Mouse (Mus musculus): ENCODE measurements around the gene Hist1h4f. TPM values are rescaled to one million over a fixed set of nuclear protein-coding genes. Genes with fewer than 3 reads are reported as not detected.

Gene Hist1h4f
- polyA plus RNA-seq, 1 experiment from 2014 or later, result 3.6 TPM

DNA sequence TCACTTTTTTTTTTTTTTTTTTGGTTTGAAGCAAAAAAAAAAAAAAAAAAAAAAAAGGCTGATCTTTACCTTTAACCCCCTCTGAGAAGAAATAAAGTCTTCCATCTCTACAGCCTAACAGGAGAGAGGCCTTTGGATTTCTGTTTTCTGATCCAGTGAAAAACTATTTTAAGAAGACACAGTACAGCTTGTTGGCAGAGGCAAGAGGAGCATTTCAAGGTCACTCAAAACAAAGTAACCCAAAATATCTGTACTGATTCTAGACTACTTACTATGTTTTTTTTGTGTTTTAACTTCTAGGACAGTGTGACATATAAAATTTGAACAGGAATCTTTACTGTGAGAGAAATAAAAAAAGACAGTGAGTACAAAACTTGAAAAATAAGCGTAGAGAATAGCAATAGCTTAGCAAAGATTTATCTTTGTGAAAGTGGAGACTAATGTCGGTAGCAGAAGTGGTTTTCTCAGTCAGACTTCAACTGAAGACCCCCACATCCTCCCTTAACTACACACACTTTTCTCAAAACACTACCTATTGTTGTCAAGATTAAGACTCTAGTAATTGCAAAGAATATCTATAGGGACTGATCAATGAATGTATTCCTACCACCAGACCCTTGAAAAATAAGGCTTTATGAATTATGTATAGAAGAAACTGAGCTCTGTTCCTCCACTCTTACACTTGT, 21.8 kb downstream of the Hist1h4f start:
- 25% methylated on average over 2 of the region's 2 CpGs for WGBS

DNA sequence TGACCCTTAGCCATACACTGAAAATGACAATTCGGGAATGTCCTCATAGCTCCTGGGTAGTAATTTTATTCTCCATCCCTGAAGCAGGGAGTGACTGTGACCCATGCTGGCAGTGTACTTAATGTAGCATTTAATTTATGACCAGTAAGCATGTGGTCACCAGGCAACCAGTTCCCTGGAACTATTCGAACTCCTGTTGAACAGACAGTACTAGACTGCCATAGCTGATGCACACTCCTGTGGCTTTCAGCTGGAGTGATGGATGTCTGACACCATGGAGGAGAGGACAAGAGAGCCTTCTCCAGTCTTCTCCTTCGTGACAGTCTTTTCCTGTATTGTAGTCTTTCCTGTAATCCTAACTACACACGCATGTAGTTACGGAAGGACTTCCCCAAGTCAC, 22.4 kb downstream of the Hist1h4f start:
- Histone ChIP-seq H3K4me1 (replicated peaks) (peaks cover 25% of the 10 kb centered on the region), H3K4me3 (replicated peaks) (peak overlapping the region; percentile 12), H3K9ac (replicated peaks) (no peak overlapping the region), H3K27ac (0 out of 2 replicates have a peak overlapping the region, but pooled peaks have one; percentile 7), H3K27me3 (no peaks in the 10 kb centered on the region), H3K36me3 (no peaks in the 10 kb centered on the region), H3K9me3 (no peaks in the 10 kb centered on the region), H3K4me2 (peak overlapping the region; percentile 69)
- 69% methylated on average over 5 of the region's 5 CpGs for WGBS
- ATAC-seq (ENCODE audit: insufficient number of reproducible peaks, insufficient read depth, low FRiP score, low TSS enrichment, low read depth), result no peak

More for the DNA sequence above, 21.8 kb downstream of the Hist1h4f start:
- H3K4me3 ChIP-seq (replicated peaks), result peak overlapping the region; percentile 50
- H3K4me2 ChIP-seq, result peak overlapping the region; percentile 69
- peak overlapping the region; percentile 98 for H3K27ac ChIP-seq
- ATAC-seq (ENCODE audit: insufficient number of reproducible peaks, insufficient read depth, low FRiP score, low TSS enrichment, low read depth), result no peak
- H3K4me1 ChIP-seq (replicated peaks), result peaks cover 28% of the 10 kb centered on the region
- peak overlapping the region; percentile 82 for H3K9ac ChIP-seq (replicated peaks)
- H3K27me3 ChIP-seq, result no peaks in the 10 kb centered on the region
- H3K9me3 ChIP-seq, result no peaks in the 10 kb centered on the region
- no peaks in the 10 kb centered on the region for H3K36me3 ChIP-seq

DNA sequence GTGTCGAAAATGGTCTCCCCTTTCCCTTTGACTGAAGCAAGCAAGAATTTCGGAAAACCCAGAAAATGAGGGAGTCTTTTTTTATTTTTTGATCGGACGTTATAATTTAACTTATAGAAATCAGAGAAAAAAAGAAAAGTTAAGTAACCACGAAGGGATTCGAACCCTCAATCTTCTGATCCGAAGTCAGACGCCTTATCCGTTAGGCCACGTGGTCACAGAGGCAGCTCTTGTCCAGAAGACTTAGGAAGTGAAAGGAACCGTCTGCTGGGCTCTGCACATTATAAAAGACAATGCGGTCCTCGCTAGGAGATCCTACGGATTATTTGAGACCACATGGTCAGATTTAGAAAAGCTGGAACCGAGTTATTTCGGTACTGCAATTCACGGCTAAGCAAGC, 25.1 kb downstream of the Hist1h4f start:
- Histone ChIP-seq H3K9me3 (no peaks in the 10 kb centered on the region), H3K27me3 (no peaks in the 10 kb centered on the region), H3K27ac (peak overlapping the region; percentile 31; the same call in 1 of the 2 replicates), H3K9ac (replicated peaks) (peak overlapping the region; percentile 32; the same call in 1 of the 2 replicates), H3K36me3 (no peaks in the 10 kb centered on the region), H3K4me1 (replicated peaks) (peaks cover 12% of the 10 kb centered on the region; the same call in 1 of the 2 replicates), H3K4me2 (peak overlapping the region; percentile 57), H3K4me3 (replicated peaks) (peak overlapping the region; percentile 39)
- WGBS, result under 1% methylated on average over 17 of the region's 17 CpGs
- no peak for ATAC-seq (ENCODE audit: insufficient number of reproducible peaks, insufficient read depth, low FRiP score, low TSS enrichment, low read depth)

DNA sequence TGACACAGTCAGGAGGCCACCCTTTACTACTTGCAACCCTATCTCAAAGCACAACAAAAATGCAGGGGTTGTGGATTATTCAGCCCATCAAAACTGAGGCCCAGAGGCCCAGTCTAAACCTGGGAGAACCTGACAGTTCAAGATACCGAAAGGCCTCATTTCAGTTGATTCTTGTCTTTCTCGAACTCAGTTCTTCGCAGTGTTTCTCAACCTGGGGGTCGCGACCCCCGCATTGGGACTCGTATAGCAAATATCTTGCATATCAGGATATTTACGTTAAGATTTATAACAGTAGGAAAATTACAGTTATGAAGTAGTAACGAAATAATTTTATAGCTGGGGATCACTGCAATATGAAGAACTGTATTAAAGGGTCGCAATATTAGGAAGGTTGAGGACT, 25.5 kb downstream of the Hist1h4f start:
- H3K36me3 ChIP-seq, result no peaks in the 10 kb centered on the region
- no peaks in the 10 kb centered on the region for H3K9me3 ChIP-seq
- WGBS, result 2% methylated on average over 10 of the region's 10 CpGs
- no peaks in the 10 kb centered on the region for H3K27me3 ChIP-seq
- H3K4me3 ChIP-seq (replicated peaks), result peak overlapping the region; percentile 39
- H3K9ac ChIP-seq (replicated peaks), result no peak overlapping the region; the same call in 1 of the 2 replicates
- H3K27ac ChIP-seq, result no peak overlapping the region
- ATAC-seq (ENCODE audit: insufficient number of reproducible peaks, insufficient read depth, low FRiP score, low TSS enrichment, low read depth), result no peak
- H3K4me2 ChIP-seq, result peak overlapping the region; percentile 57
- H3K4me1 ChIP-seq (replicated peaks), result peaks cover 12% of the 10 kb centered on the region; the same call in 1 of the 2 replicates

DNA sequence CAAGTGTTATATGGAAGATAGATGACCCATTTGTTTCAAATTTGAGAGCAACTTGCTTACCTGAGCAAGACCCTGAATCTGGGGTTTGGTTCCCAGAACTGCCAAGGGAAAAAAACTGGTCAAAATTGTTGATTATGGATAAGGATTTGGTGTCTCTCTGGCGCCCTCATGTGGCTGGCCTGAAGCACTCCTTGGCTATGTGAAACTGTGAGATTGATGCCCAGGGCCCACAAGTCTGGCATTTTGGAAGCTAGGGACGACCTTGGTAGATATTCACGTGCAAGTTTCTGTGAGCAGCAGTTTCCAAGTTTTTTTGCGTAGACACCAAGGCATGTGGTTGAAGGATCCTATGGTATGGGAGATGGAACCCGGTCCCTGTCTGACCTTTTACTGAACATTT, 26.8 kb downstream of the Hist1h4f start:
- H3K36me3 ChIP-seq, result no peaks in the 10 kb centered on the region
- H3K9ac ChIP-seq (replicated peaks), result no peak overlapping the region

DNA sequence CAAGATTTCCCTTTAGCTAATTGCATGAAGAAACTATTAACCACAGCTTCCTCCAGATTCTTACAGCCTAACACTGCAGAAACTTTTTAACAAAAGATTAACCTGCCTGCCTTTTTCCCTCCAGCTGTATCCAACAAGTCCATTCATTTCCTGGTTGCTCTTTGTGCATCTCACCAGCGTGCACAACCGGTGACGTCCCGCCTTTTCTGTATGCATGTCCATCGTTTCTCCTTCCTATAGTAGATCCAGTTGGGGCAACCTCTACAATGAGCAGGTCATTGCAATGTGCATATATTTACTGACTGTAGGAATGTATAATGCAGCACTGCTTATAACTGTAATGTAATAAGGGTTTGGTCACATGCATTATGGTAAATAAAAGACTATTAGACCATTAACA, 27.5 kb downstream of the Hist1h4f start:
- no peak overlapping the region for H3K27ac ChIP-seq
- H3K27me3 ChIP-seq, result no peaks in the 10 kb centered on the region
- WGBS, result 64% methylated on average over 5 of the region's 5 CpGs
- peaks cover 10% of the 10 kb centered on the region; the same call in 1 of the 2 replicates for H3K4me1 ChIP-seq (replicated peaks)
- no peak overlapping the region for H3K4me3 ChIP-seq (replicated peaks)
- ATAC-seq (ENCODE audit: insufficient number of reproducible peaks, insufficient read depth, low FRiP score, low TSS enrichment, low read depth), result no peak
- no peaks in the 10 kb centered on the region for H3K36me3 ChIP-seq
- H3K9ac ChIP-seq (replicated peaks), result no peak overlapping the region
- no peak overlapping the region for H3K4me2 ChIP-seq
- H3K9me3 ChIP-seq, result no peaks in the 10 kb centered on the region

More for the DNA sequence above, 26.8 kb downstream of the Hist1h4f start:
- peaks cover 12% of the 10 kb centered on the region; the same call in 1 of the 2 replicates for H3K4me1 ChIP-seq (replicated peaks)
- 6% methylated on average over 5 of the region's 5 CpGs for WGBS
- ATAC-seq (ENCODE audit: insufficient number of reproducible peaks, insufficient read depth, low FRiP score, low TSS enrichment, low read depth), result no peak
- peak overlapping the region; percentile 9; the same call in 1 of the 2 replicates for H3K4me2 ChIP-seq
- no peak overlapping the region for H3K4me3 ChIP-seq (replicated peaks)
- H3K27ac ChIP-seq, result no peak overlapping the region
- no peaks in the 10 kb centered on the region for H3K9me3 ChIP-seq
- H3K27me3 ChIP-seq, result no peaks in the 10 kb centered on the region

DNA sequence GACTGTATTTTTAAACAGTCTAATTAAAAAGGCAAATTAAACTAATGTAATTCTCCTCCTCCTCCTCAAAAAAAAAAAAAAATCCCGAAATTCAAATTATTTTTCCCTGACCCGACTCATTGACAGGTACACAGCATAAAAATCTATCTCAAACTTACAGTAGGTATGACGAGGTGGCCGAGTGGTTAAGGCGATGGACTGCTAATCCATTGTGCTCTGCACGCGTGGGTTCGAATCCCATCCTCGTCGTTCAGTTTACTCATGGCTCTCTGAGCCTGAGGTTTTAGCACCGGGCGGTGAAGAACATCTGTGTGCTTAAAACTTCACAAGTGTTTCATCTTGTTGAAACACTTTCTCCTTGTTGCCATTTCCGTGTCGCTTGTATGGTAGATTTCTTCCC, 29.7 kb downstream of the Hist1h4f start:
- H3K27me3 ChIP-seq, result no peaks in the 10 kb centered on the region
- no peaks in the 10 kb centered on the region for H3K36me3 ChIP-seq
- ATAC-seq (ENCODE audit: insufficient number of reproducible peaks, insufficient read depth, low FRiP score, low TSS enrichment, low read depth), result no peak
- no peak overlapping the region for H3K9ac ChIP-seq (replicated peaks)
- H3K4me3 ChIP-seq (replicated peaks), result peak overlapping the region; percentile 12
- under 1% methylated on average over 14 of the region's 14 CpGs for WGBS
- peak overlapping the region; percentile 36 for H3K4me2 ChIP-seq
- H3K4me1 ChIP-seq (replicated peaks), result peaks cover 5% of the 10 kb centered on the region; the same call in 1 of the 2 replicates
- no peaks in the 10 kb centered on the region for H3K9me3 ChIP-seq
- no peak overlapping the region for H3K27ac ChIP-seq

DNA sequence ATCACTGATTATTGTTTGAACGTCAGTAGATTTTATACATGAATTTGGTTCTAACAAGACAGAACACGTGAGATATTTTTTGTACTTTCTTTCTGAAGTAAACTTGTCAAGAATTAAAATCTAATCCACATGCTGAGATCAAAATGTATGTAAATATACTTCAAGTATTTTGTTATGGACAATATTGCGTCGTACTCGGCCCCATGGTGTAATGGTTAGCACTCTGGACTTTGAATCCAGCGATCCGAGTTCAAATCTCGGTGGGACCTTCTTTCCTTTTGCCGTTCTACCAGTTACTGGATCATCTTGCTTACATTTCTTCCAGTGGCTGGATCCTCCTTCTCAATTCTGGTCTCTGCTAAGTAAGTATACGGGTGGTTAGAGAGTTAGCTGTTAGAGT, 32.0 kb downstream of the Hist1h4f start:
- peak overlapping the region; percentile 48 for H3K4me3 ChIP-seq (replicated peaks)
- WGBS, result under 1% methylated on average over 10 of the region's 10 CpGs
- no peak for ATAC-seq (ENCODE audit: insufficient number of reproducible peaks, insufficient read depth, low FRiP score, low TSS enrichment, low read depth)
- H3K27me3 ChIP-seq, result no peaks in the 10 kb centered on the region
- H3K4me2 ChIP-seq, result peak overlapping the region; percentile 75
- no peak overlapping the region for H3K9ac ChIP-seq (replicated peaks)
- no peaks in the 10 kb centered on the region; the same call in 1 of the 2 replicates for H3K4me1 ChIP-seq (replicated peaks)
- peak overlapping the region; percentile 45; the same call in 1 of the 2 replicates for H3K27ac ChIP-seq
- no peaks in the 10 kb centered on the region for H3K9me3 ChIP-seq
- no peaks in the 10 kb centered on the region for H3K36me3 ChIP-seq

DNA sequence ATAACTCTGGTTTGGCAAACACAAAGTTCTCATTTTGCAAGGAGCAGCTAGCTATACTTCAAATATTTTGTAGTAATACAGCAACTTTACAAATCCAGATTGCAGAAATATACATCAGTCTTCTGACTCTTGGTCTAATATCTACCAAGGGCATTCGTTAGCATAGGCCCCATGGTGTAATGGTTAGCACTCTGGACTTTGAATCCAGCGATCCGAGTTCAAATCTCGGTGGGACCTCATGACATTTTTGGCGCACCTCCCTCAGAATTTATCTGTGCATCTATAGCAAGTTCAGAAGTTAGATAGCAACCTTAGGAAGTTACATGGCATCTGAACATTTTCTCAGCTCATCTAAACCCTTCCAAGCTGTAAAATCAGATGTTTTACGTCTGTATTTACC, 32.6 kb downstream of the Hist1h4f start:
- H3K27ac ChIP-seq, result peak overlapping the region; percentile 45; the same call in 1 of the 2 replicates
- H3K4me2 ChIP-seq, result peak overlapping the region; percentile 75
- ATAC-seq (ENCODE audit: insufficient number of reproducible peaks, insufficient read depth, low FRiP score, low TSS enrichment, low read depth), result no peak
- H3K9me3 ChIP-seq, result no peaks in the 10 kb centered on the region
- H3K27me3 ChIP-seq, result no peaks in the 10 kb centered on the region
- H3K4me1 ChIP-seq (replicated peaks), result no peaks in the 10 kb centered on the region; the same call in 1 of the 2 replicates
- no peaks in the 10 kb centered on the region for H3K36me3 ChIP-seq
- under 1% methylated on average over 6 of the region's 6 CpGs for WGBS
- peak overlapping the region; percentile 48 for H3K4me3 ChIP-seq (replicated peaks)
- H3K9ac ChIP-seq (replicated peaks), result no peak overlapping the region

DNA sequence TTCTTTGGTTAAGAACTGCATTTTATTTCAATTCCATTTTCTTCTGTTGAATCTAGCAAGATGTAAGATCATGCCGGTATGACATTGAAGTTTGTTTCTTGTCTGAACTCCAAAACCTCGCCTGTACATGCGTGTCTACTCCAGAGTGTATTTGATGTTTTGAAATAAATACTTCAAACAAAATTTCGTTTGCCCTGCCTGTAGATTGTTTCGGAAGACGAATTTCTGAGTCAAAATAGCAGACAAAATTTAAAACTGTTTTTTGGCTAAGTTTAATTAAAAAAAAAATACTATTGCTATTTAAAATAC, 33.2 kb downstream of the Hist1h4f start:
- under 1% methylated on average over 6 of the region's 6 CpGs for WGBS

DNA sequence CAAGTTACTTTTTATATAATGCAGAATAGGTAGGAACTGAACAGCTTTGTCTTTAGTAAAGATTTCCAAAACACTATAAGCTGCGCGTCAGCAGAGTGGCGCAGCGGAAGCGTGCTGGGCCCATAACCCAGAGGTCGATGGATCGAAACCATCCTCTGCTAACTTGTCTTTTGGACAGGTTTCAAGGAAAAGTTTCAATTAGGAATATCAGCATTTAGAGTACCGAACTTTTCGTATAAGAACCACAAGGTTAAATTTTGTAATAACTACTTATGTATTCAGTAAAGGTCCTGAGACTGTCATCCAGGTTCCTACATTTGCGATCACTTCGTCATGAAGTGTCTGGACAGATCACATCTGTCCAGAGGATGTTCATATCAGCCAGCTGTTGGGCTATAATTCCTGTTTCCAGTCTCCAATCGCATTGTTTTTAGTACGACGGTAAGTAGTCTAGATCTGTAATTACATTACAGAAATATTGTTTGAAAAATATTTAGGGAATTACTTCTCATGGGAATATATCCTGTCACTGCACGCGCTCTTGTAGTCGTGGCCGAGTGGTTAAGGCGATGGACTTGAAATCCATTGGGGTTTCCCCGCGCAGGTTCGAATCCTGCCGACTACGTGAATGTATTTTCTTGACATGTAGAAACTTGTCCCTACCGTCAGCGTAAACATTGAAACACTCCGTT, 33.7 kb downstream of the Hist1h4f start:
- no peaks in the 10 kb centered on the region for H3K27me3 ChIP-seq
- peak overlapping the region; percentile 48 for H3K4me3 ChIP-seq (replicated peaks)
- no peaks in the 10 kb centered on the region; the same call in 1 of the 2 replicates for H3K4me1 ChIP-seq (replicated peaks)
- peak; percentile 76 for ATAC-seq (ENCODE audit: insufficient number of reproducible peaks, insufficient read depth, low FRiP score, low TSS enrichment, low read depth)
- H3K9ac ChIP-seq (replicated peaks), result 0 out of 2 replicates have a peak overlapping the region, but pooled peaks have one; percentile 37
- WGBS, result under 1% methylated on average over 27 of the region's 27 CpGs
- H3K4me2 ChIP-seq, result peak overlapping the region; percentile 75
- H3K36me3 ChIP-seq, result no peaks in the 10 kb centered on the region
- peak overlapping the region; percentile 84 for H3K27ac ChIP-seq
- H3K9me3 ChIP-seq, result no peaks in the 10 kb centered on the region

More for the DNA sequence above, 33.2 kb downstream of the Hist1h4f start:
- Histone ChIP-seq H3K4me1 (replicated peaks) (no peaks in the 10 kb centered on the region; the same call in 1 of the 2 replicates), H3K36me3 (no peaks in the 10 kb centered on the region), H3K27me3 (no peaks in the 10 kb centered on the region), H3K4me3 (replicated peaks) (peak overlapping the region; percentile 48), H3K27ac (no peak overlapping the region), H3K4me2 (peak overlapping the region; percentile 75), H3K9me3 (no peaks in the 10 kb centered on the region), H3K9ac (replicated peaks) (no peak overlapping the region)
- no peak for ATAC-seq (ENCODE audit: insufficient number of reproducible peaks, insufficient read depth, low FRiP score, low TSS enrichment, low read depth)

All from limb, embryonic 12.5 days (tissue).